Mouse (Mus musculus) layer of hippocampus, adult 18-20 months (tissue): Measurements from ENCODE around the gene Washc1. TPM values are rescaled to one million over a fixed set of nuclear protein-coding genes. Genes with fewer than 3 reads are reported as not detected.
A peak's percentile ranks its signal among the peaks of the same experiment; 100 is the strongest.
"Not testable (repeated sequence)": the region's sequence is repeated elsewhere in the genome, so short reads cannot be mapped to it uniquely, and the experiment has no call there.

Experiments used
- DNase-seq, 2 experiments: peaks; one replicate each; pipeline ENCODE4 v3.0.0; 2022; ENCODE audit warnings: low spot score in 2 of 2
- long read RNA-seq: library from polyadenylated mRNA; stranded (forward); transcript quantifications from one replicate; pipeline ENCODE4 v2.0.0, GENCODE M21; 2021
- total RNA-seq, 2 experiments: library from RNA; stranded (reverse); gene quantifications; 2 replicates each; pipeline ENCODE4 v1.2.3; 2021

The Washc1 gene
- 10 to 100 TPM; 44.8 to 46.5 TPM for total RNA-seq
- long read RNA-seq, transcript Washc1-201 (11 exons, 2,905 nt), result minor isoform, 6 of 18 reads
- long read RNA-seq, transcript Washc1-202 (11 exons, 1,831 nt), result major isoform, 7 of 18 reads
- long read RNA-seq, partial matches to known transcripts, result 1 of 18 reads
- long read RNA-seq, other reads (novel, unspliced or antisense), result 4 of 18 reads

GRCm38 (mm10) chr17:66111402-66111959 lies at the start of gene Washc1:
Gene Washc1 (plus strand): TSS chr17:66111545.
- peak; percentile 82 to 90 for DNase-seq

GRCm38 (mm10) chr17:66065115-66065514 lies 46.2 kb upstream of the Washc1 start:
- no peak for DNase-seq

- not testable (repeated sequence) for DNase-seq
Observed at GRCm38 (mm10) chr17:66069036-66069435, 42.3 kb upstream of the Washc1 start.

- DNase-seq, result no peak
Observed at GRCm38 (mm10) chr17:66073971-66074370, 37.4 kb upstream of the Washc1 start.

DNA sequence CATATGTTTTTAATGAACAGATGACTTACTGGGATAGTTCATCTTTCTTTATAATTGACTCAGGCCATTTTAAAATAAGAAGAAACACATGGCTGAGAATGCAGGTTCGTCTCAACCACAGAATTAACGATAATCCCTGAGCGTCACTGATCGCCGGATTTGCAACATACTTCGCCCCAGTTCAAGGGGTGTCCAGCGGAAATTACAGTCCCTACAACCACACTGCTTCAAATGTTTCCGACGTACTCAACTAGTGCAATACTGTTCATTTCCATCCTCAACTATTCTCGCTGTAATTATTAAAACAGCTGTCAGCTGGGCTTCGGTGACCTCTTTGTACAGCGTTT lies 35.5 kb upstream of the Washc1 start:
- no peak for DNase-seq

DNA sequence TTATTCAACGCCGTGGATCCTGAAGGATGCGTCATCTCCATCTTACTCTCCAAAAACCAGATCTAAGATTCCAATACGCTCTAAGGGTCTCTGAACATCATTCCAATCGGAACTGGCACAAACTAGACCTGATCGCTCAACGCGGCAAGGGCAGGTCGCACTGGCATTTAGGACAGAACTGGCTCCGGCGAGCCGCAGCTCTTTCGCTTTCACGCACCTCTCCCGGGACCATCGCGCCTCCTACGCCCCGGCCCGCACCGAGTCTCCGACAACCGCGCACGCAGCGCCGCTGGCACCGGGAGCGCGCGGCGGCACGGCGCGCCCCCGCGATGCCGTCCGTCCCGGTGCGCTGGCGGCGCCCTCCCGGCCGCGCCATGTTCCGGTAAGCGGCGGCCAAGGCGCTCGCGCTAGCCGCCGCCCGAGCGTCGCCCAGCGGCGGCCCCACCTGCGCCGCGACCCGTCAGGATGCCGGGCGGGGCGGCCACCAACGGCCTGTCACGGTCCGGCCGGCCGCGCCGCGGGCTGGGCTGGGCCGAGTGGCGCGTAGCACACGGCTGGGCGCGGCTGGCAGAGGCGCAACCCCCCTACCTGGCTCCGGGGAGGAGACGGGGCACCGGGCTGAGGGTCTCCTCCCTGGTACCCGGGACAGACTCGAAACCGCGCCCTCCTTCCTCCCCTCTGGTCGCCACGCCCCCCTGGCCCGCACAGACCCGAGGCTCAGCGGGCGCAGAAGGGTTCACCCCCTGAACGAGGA lies 35.0 kb upstream of the Washc1 start:
- DNase-seq, result peak; percentile 31 to 47

GRCm38 (mm10) chr17:66076934-66077333 lies 34.4 kb upstream of the Washc1 start, which contains the start of gene Ankrd12:
Gene Ankrd12 (minus strand): TSS chr17:66077089.
- peak; percentile 94 to 97 for DNase-seq

DNA sequence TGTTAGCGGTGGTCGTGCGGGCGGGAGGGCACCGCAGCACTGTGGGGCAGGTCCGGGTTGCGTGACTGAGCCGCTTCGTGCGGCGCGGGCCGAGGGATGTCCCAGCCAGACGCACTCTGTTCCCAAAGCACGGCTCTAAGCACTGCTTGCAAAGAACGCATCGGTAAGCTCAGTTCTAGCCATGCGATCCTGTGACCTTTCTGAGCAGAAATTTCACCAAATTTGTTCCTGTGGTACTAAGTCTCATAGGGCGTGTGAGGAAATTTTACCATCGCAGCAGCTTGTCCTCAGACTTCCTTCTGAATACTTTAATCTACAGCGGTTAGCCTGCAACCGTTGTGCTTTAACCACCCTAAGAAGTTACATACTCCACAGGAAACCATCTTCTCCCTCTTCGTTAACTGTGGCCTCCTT lies 33.9 kb upstream of the Washc1 start:
- no peak for DNase-seq

DNA sequence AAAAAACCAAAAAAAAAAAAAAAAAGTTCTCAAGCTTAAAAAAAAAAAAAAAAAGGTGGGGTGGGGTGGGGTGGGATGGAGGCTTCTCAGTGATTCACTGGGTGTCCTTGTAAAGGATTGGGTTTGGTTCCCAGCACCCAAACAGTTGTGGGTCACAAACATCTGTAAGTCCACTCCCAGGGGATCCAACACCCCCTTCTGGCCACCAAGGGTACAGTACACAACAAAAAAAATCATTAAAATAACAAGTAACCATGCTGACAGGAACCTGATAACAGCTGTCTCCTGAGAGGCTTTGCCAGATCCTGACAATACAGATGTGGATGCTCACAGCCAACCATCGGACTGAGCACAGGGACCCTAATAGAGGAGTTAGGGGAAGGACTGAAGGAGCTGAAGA lies 26.9 kb upstream of the Washc1 start:
- no peak for DNase-seq

DNA sequence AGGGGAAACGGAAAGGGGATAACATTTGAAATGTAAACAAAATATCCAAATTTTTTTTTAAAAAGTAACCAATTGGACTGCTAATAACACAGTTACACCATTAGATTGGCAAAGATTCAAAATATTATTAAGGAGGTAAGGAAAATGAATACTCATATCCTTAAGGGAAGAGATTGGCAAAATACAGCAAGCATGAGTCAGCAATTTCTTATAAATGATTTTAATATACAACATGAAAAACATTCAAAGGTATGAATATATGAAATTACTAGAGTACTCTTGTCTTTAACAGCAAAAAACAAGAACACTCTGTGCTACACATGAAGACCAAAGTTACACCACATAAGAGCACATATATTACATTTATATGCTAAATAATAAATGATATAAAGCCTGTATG lies 26.3 kb upstream of the Washc1 start:
- DNase-seq, result no peak

DNA sequence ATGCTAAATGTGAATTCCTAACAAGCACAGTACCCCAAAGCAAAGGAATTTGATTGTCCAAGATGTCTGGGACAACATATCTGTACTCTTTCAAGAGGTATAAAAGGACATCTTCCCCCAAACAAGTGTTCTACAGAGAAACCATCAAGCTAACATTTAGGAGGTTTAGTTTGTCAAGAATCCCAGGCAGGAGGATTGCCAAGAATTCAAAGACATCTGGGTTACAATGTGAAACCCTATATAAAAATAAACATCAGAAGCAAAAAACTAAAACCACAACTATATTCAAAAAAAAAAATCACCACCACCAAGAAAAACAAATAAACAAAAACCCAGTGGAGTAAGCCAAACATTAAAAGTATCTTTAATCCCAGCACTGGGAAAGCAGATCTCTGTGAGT lies 21.1 kb upstream of the Washc1 start:
- no peak for DNase-seq

DNA sequence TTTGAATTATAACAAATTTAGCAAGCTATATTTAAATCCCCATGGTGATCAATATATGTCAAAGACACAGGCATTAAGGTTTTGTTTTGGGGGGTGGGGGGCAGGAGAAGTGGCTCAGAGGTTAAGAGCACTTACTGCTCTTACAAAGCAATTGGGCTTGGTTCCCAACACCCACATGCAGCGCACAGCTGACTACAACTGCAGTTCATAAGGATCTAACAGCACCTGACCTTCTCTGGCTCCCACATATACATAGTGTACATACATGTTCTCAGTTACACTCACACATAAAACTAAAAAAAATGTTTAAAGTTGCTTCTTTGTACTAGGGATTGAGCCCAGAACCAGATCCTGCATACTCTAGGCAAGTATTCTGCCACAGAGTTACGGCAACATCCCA lies 20.0 kb upstream of the Washc1 start:
- DNase-seq, result no peak

GRCm38 (mm10) chr17:66092065-66092464 lies 19.3 kb upstream of the Washc1 start:
- DNase-seq, result no peak

GRCm38 (mm10) chr17:66092664-66093063 lies 18.7 kb upstream of the Washc1 start:
- no peak for DNase-seq

- DNase-seq, result no peak
Observed at GRCm38 (mm10) chr17:66100566-66101379, 10.6 kb upstream of the Washc1 start.

DNA sequence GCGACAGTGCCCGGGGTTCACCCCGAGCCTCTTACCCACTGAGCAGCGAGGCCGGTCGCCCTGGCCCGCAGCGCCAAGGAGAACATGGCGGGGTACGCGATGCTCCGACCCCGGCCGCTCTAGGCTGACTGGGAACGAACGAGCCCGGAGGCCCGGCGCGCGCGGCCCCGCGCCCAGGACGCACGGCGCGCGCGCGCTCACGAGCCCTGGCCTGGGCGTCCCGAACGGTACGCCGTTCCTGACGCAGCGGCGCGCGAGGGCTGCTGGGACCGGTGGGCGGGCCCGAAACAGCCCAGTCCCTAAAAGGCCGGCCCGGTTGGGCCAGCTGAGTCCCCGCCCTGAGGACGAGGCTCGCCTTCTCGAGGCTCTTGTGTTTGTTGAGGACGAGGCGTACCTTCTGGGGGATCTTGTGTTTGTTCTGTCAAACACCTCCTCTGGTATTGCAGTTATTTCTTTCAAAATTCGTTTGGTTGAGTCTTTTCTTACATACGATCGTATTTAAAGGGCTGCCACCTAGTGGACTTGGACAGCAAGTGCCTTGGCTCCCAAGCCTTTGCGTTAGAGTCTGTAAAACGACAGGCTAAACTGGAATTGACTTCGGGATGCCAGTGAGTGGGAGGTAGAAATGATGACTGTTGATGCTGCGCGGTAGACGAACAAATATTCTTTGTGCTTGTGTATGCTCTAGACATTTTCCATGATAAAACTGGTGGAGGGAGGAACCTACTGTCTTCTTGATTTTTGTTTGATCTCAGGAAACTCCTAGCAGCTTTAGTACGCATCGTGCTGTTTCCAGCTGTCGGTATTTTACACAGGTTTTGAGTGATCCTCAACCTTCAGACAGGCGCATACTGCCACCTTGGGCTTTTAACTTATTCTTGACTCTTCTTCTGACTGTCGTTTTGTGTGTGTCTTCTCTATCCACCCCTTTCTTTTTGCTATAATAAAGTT lies 9.7 kb upstream of the Washc1 start, which contains the start of gene Ndufv2:
Gene Ndufv2, minus strand, starts transcription at position 180 of the 951 bp plus-strand sequence.
- peak; percentile 90 to 94 for DNase-seq

GRCm38 (mm10) chr17:66104076-66104475 lies 7.3 kb upstream of the Washc1 start:
- DNase-seq, result no peak

DNA sequence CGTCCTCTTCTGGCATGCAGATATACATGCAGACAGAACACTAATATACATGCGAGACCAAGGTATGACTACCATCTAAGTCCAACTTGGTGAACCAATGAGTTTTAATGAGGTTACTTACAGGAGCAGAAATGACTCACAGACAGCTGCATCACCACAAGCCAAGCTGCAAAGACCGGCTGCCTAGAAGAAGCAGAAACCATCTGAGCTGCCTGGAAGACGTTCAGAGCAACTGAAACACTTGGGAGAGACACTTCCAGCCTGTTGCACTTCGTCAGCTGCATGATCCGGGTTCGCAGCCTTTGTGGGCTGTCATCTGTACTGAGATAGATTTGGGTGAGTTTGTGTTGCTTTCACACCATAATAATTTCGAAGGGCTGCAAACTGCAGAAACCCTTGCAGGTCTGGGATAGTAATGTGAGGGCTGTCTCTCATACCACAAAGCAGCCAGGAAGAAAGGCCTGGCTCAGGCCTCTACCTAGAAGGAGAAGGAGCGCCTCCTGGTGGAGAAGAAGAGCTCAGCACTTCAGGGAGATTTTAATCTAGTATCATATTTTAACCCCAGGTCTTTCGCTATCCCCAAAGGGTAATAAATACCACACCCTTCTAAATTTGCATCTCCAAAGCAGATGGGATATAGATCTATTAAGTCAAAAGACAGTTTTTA lies 4.6 kb upstream of the Washc1 start:
- peak in 1 of 2 experiments; percentile 69 for DNase-seq

DNA sequence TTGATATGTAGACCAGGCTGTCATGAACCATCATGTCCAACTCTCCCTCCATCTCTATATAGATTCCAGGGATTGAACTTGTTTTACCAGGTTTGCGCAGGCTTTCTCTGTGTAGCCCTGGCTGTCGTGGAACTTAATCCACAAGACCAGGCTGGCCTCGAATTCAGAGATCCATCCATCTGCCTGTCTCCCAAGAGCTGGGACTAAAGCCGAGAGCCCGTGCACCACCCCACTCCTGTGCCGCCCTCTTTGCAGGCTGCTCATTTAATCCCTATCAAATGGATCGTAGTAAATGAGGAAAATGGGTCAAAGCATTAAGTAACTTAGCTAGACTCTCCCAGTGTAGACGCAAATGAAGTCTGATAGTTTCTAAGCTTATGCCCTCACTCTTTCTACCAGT lies 3.9 kb upstream of the Washc1 start:
- DNase-seq, result no peak

DNA sequence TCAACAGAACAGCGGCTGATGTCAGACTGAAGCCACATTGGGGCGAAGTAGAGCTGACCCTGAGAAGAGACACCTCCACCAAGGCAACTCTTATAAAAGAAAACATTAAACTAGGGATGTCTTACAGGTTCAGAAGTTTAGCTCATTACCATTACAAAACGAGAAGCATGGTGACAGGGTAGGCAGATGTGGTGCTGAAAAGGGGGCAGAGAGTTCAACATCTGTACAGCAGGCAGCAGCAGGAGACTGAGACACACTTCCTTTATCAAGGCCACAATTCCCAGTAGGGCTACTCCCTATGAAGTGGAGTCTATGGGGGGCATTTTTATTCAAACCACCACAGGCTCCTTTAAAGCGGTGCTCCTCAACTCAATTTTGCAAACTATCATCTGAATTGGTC lies 3.1 kb upstream of the Washc1 start:
- no peak for DNase-seq
